Mouse (Mus musculus): Measurements from ENCODE around the gene Lyve1.

- TF ChIP-seq EP300 (IDR thresholded peaks at IDR 0.05) (no peak), CTCF (IDR thresholded peaks at IDR 0.05) (no peak)
Observed at GRCm38 (mm10) chr7:110868807-110869206, 5.8 kb upstream of the Lyve1 start.
